Mouse (Mus musculus): ENCODE data around the gene Tspan17.
A peak's percentile ranks its signal among the peaks of the same experiment; 100 is the strongest.

Gene Tspan17

GRCm38 (mm10) chr13:54765281-54766191 lies 23.6 kb upstream of the Tspan17 start:
- DNase-seq, result no peak

- no peak for DNase-seq
Observed at GRCm38 (mm10) chr13:54766192-54766768, 22.9 kb upstream of the Tspan17 start, which contains the start of gene Sncb. Gene Sncb (minus strand): TSS chr13:54766595.

DNA sequence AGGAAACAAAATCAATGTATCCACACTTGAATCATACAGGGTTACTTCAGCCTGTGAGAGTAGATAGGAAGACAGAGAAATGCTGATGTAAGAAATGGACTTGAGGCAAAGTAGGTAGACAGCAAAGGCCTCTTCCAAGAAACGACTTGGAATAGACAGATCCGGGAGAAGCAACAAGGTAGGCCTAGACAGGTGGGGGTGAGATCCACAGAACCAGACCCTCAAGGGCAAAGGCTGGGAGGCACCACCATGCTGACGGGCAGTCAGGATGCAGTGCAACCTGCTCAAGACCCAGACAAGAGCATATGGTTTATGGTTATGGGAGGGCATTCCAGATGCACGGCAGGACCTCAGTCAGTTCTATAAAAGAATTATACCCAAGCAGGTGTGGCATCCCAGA lies 22.2 kb upstream of the Tspan17 start:
- no peak for DNase-seq

DNA sequence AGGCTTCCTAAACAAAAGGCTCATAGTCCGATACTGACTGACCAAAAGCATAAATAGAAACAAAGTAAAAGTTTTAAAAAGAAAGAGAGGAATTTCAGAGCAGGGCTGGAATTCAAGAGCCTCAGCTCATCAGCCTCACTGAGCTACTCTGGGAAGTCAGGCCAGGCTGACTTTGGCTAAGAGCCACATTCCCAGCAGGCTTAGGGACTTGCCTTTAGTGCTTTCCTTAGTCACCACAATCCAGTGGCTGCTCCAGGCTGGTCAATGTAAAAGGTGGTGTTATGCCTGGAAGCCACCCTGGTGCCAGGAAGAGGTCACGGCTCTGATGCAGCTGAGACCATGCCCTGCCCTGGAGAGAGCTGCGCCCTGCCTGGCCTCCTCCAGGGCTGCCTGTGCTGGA lies 8.6 kb upstream of the Tspan17 start:
- DNase-seq, result no peak

GRCm38 (mm10) chr13:54781086-54781485 lies 8.1 kb upstream of the Tspan17 start:
- no peak for DNase-seq

- DNase-seq, result no peak
Observed at GRCm38 (mm10) chr13:54783235-54783634, 5.9 kb upstream of the Tspan17 start.

DNA sequence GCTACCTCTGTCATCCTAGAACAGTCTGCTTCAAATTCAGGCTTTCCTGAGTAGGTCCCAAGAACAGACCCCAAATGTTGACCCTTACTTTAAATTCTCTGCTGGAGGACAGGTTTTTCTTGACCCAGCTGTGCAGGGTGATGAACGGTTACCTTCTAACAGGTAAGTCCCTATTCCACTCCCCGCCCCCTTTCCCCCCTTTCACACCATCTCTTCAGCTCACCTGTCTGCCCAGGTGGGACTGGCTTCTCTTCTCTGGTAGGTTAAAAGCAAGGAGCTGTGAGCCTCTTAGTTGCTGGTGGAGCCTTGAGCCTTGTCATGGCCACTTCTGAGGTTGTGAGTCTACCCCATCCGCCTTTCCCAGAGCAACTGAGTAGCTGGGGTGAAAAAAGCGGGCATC lies 5.5 kb upstream of the Tspan17 start, which contains the start of gene Eif4e1b:
TSS of gene Eif4e1b (plus strand) at position 301 of the 400 bp plus-strand sequence.
- no peak for DNase-seq

DNA sequence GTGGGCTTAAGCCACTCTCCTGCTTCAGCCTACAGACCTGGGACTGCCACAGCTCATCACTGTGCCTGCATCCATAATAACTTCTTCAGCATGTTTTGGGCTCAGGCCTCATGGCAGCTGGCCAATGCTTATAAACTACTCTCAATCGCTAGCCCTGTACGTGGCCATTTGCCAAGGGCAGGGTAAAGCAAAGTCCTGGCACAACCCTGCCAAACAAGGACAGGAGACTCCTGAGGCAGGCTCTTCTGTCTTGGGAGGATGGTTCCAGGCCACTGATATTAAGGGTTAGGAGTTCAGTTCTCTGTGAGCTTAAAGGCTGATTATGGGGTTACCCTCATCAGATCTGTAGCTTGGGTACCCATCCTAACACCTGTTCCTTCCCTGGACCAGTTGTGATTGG lies 1.6 kb upstream of the Tspan17 start:
- DNase-seq, result peak; percentile 59

DNA sequence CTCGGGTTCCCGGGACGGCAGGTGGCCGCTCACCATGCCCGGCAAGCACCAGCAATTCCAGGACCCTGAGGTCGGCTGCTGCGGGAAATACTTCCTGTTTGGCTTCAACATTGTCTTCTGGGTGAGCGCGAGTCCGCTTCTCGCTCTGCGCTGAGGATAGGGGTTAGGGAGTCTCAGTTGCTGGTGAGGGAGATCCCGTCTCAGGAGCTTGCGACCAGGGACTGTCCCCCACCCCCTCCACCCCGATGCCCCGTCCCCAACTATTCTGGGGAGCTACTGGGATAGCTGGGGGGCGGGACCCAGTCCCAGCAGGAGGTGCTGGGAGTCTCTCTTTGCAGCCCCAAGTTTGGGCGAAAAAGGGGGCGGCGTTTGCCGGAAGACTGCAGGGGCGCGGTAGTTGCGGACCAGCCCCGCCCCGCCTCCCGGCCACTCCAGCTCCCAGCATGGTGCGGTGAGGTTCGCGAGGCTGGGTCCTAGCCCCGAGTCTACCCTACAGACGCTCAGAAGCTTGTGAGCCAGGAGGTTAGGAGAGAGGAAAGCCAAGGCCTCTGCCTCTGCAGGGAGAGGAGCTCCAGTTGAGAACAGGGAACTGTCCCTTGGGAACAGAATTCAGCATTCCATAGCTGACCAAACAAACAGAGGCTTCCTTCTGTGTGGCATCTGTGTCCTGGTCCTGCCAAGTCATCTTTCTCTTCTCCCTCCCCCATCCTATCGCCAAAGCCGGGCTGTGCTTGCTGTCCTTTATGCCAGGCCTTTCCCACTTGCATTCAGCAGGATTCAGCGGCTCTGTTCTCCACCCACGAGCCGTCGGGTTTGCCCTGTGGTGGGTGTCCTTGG lies 602 bp downstream of the Tspan17 start:
- DNase-seq, result peak; percentile 35

GRCm38 (mm10) chr13:54792259-54793230 lies 3.4 kb downstream of the Tspan17 start:
- DNase-seq, result no peak

GRCm38 (mm10) chr13:54794002-54794577 lies 4.9 kb downstream of the Tspan17 start:
- no peak for DNase-seq

DNA sequence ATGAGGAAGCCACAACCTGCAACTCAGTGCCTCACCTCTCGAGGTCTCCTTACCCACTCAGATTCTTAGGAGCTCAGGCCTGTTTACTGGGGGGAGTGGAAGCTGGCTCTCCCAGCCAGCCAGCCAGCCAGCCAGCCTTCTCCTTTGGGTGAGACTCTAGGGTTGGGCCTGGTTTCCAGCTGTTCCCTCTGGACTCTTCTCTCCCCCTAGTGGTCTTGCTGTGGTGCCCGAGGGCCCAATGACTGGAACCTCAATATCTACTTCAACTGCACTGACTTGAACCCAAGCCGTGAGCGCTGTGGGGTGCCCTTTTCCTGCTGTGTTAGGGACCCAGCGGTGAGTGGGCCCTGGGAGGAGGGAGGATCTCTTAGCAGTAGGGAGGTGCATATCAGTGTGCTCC lies 5.7 kb downstream of the Tspan17 start:
- DNase-seq, result no peak

- no peak for DNase-seq
Observed at GRCm38 (mm10) chr13:54797356-54797755, 8.2 kb downstream of the Tspan17 start.

- DNase-seq, result no peak
Observed at GRCm38 (mm10) chr13:54797861-54798643, 8.9 kb downstream of the Tspan17 start.

DNA sequence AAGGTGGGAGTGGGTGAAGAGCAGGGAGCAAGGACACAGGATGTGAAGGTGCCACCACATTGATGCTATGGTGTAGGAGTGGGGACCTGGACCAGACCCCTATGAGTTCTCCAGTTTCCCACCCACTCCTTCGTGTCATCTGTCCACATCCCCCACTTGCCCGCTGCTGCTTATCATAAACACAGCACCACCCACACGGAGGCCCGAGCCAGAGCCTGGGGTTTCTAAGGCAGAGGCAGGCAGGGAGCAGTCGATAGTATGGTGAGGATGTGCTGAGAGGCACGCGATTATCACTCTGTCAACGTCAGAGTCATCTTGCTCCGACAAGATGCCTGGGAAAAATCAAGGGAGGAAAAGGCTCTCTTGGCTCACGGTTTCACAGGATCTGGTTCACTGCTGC lies 9.6 kb downstream of the Tspan17 start:
- DNase-seq, result no peak

DNA sequence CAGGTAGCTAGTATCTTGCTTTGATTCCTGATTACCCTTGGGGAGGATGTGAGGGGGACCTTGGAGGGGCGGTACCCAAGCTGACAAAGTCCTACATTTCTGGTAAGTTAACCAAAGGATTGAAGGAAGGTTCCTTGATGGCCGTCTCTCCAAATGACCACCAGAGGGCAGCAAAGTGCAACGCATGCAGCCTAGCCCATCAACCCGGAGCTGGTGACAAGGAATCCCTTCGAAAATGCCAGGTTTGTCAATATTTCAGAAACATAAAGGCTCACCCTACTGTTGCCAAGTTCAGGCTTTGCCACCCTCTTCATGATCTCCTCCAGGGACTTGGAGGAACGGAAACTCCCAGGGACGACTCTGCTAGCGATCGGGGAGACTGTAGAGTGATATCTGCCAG lies 10.5 kb downstream of the Tspan17 start:
- DNase-seq, result peak; percentile 33

GRCm38 (mm10) chr13:54800206-54800605 lies 11.0 kb downstream of the Tspan17 start:
- no peak for DNase-seq

GRCm38 (mm10) chr13:54803010-54803409 lies 13.8 kb downstream of the Tspan17 start:
- no peak for DNase-seq

DNA sequence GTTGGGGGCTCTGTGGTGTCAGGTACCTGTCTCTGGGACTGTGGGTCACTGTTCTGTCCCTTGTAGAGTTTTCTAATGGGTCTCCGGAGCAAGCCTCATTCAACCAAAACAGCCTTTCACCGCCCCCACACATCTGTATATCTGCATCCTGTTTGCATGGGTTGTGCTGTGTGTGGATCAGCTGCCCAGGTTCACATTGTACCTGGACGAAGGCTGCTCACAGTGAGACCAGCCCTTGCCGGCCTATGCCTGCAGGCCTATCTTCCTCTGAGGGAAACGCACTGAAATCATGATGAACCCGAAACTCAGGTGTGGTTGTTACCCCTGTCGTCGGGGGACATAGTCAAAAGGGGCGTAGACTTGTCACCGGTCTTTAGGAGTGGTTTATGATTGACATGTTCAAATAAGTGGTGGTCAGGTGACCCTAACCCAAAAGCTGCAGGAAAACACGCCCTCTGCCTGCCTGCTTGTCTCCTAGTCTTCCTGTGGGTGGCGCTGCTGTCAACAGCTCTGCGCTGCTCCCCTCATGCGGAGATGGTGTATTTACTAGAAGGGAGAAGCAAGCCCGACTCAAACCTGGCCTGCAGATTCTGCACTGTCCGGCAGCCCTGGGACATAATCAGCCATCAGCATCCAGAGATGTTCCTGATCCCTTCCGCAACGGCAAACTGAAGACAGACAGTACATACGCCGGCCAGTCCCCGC lies 16.1 kb downstream of the Tspan17 start:
- DNase-seq, result no peak

GRCm38 (mm10) chr13:54806434-54806976 lies 17.3 kb downstream of the Tspan17 start:
- no peak for DNase-seq
